Mouse (Mus musculus) limb, embryonic 10.5 days (tissue): ENCODE measurements around the gene Scd2. TPM values are rescaled to one million over a fixed set of nuclear protein-coding genes. Genes with fewer than 3 reads are reported as not detected.
A peak's percentile ranks its signal among the peaks of the same experiment; 100 is the strongest.

Experiments
- DNase-seq: peaks from one replicate; pipeline ENCODE4 v3.0.0-alpha.2; 2017; ENCODE audit warnings: low spot score
- H3K27ac ChIP-seq: fragments of 300-500 bp; sonication (generic); 2 replicates; pipeline ENCODE4 v1.5.1; 2016; ENCODE audit warnings: mild to moderate bottlenecking
- H3K27me3 ChIP-seq: fragments of 300-500 bp; sonication (generic); 2 replicates; pipeline ENCODE4 v1.6.1; 2016; ENCODE audit warnings: low read depth, mild to moderate bottlenecking; ENCODE audit not compliant: poor library complexity, severe bottlenecking
- H3K36me3 ChIP-seq: fragments of 300-500 bp; sonication (generic); 2 replicates; pipeline ENCODE4 v1.6.1; 2016; ENCODE audit warnings: mild to moderate bottlenecking, moderate library complexity
- H3K4me1 ChIP-seq: fragments of 300-500 bp; sonication (generic); 2 replicates; pipeline ENCODE4 v1.6.1; 2016
- H3K4me3 ChIP-seq: fragments of 300-500 bp; sonication (generic); 2 replicates; pipeline ENCODE4 v1.5.1; 2016; ENCODE audit warnings: mild to moderate bottlenecking, moderate library complexity
- H3K9me3 ChIP-seq: fragments of 300-500 bp; sonication (generic); replicated peaks from 2 replicates; pipeline ENCODE4 v1.6.1; 2016; ENCODE audit warnings: mild to moderate bottlenecking
- WGBS: fragments of 180-500 bp; shearing (Covaris S2); methylation state at CpG from one replicate; pipeline ENCODE4 v1.1.7; 2016; 5-methylcytosine and 5-hydroxymethylcytosine counted together
- polyA plus RNA-seq: library from polyadenylated mRNA; unstranded; fragments of >200 nt; fragmentation: Nextera tagmentation; extraction: Ambion mirVana; gene quantifications from 2 replicates; pipeline ENCODE4 v1.2.1, GENCODE M21; 2016

Scd2 gene
- polyA plus RNA-seq, 1 experiment from 2014 or later: 335 TPM

DNA sequence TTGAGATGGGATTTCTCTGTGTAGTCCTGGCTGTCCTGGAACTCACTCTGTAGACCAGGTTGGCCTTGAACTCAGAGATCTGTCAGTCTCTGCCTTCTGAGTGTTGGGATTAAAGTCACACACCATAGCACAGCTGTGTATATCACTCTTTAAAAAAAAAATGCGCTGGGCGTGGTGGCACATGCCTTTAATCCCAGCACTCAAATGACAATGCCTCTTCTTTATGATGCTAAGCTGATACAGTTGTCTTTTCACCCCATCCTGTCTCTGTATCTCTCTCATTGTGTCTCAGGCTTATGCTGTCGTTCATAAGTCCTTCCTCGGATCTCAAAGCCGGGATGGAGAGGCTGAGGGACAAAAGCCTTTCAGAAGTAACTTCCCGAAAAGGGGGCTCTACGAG, 31.7 kb upstream of the Scd2 start:
- Histone ChIP-seq H3K9me3 (no peaks in the 10 kb centered on the region), H3K4me1 (peaks cover 26% of the 10 kb centered on the region), H3K27me3 (no peaks in the 10 kb centered on the region), H3K36me3 (no peaks in the 10 kb centered on the region), H3K4me3 (no peak overlapping the region), H3K27ac (no peak overlapping the region)
- DNase-seq: no peak
- 85% methylated on average over 7 of the region's 7 CpGs for WGBS

GRCm38 (mm10) chr19:44263581-44263980, 29.9 kb upstream of the Scd2 start:
- Histone ChIP-seq H3K27me3 (no peaks in the 10 kb centered on the region), H3K27ac (no peak overlapping the region), H3K9me3 (no peaks in the 10 kb centered on the region), H3K4me1 (peaks cover 39% of the 10 kb centered on the region), H3K36me3 (no peaks in the 10 kb centered on the region), H3K4me3 (no peak overlapping the region)
- WGBS: 84% methylated on average over 3 of the region's 3 CpGs
- DNase-seq: no peak

DNA sequence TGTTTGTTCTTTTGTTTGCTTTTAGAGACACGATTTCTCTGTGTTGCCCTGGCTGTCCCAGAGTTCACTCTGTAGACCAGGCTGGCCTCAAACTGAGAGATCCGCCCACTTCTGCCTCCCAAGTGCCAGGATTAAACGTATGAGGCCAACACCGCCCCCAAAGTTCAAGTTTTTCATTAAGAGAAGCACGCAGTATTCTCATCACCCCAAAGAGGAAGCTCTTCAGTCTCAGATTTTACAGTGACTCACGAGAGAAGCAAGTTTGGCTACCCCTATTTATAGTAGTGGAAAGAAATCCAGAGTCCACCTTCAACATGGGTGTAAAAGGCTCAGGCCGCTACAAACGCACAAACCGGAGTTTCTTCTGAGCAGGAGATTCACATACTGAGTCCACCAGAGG, 29.2 kb upstream of the Scd2 start:
- WGBS: 84% methylated on average over 9 of the region's 9 CpGs
- no peak overlapping the region for H3K4me3 ChIP-seq
- DNase-seq: no peak
- H3K27me3 ChIP-seq: no peaks in the 10 kb centered on the region
- H3K27ac ChIP-seq: no peak overlapping the region
- peaks cover 39% of the 10 kb centered on the region for H3K4me1 ChIP-seq
- H3K36me3 ChIP-seq: no peaks in the 10 kb centered on the region
- no peaks in the 10 kb centered on the region for H3K9me3 ChIP-seq

- no peaks in the 10 kb centered on the region for H3K9me3 ChIP-seq
- 54% methylated on average over 7 of the region's 7 CpGs for WGBS
- DNase-seq: no peak
- no peaks in the 10 kb centered on the region for H3K36me3 ChIP-seq
- H3K4me1 ChIP-seq: peaks cover 39% of the 10 kb centered on the region
- H3K27ac ChIP-seq: peak overlapping the region; percentile 72
- H3K27me3 ChIP-seq: no peaks in the 10 kb centered on the region
- H3K4me3 ChIP-seq: no peak overlapping the region
Observed at GRCm38 (mm10) chr19:44265300-44265699, 28.2 kb upstream of the Scd2 start.

GRCm38 (mm10) chr19:44265911-44266337, 27.6 kb upstream of the Scd2 start:
- Histone ChIP-seq H3K4me3 (no peak overlapping the region; the same call in 1 of the 2 replicates), H3K27me3 (no peaks in the 10 kb centered on the region), H3K27ac (peak overlapping the region; percentile 95), H3K9me3 (no peaks in the 10 kb centered on the region), H3K4me1 (peaks cover 39% of the 10 kb centered on the region), H3K36me3 (no peaks in the 10 kb centered on the region)
- WGBS: 23% methylated on average over 5 of the region's 5 CpGs
- DNase-seq: no peak

- Histone ChIP-seq H3K9me3 (no peaks in the 10 kb centered on the region), H3K27ac (peak overlapping the region; percentile 95), H3K4me1 (peaks cover 39% of the 10 kb centered on the region), H3K4me3 (peak overlapping the region; percentile 59), H3K36me3 (no peaks in the 10 kb centered on the region), H3K27me3 (no peaks in the 10 kb centered on the region)
- WGBS: 5% methylated on average over 6 of the region's 6 CpGs
- no peak for DNase-seq
Observed at GRCm38 (mm10) chr19:44266458-44266823, 27.0 kb upstream of the Scd2 start.

GRCm38 (mm10) chr19:44266824-44267498, 26.5 kb upstream of the Scd2 start:
- Histone ChIP-seq H3K9me3 (no peaks in the 10 kb centered on the region), H3K4me3 (peak overlapping the region; percentile 59), H3K4me1 (peaks cover 39% of the 10 kb centered on the region), H3K27me3 (no peaks in the 10 kb centered on the region), H3K36me3 (no peaks in the 10 kb centered on the region), H3K27ac (peak overlapping the region; percentile 95)
- peak; percentile 92 for DNase-seq
- under 1% methylated on average over 43 of the region's 43 CpGs for WGBS

- no peaks in the 10 kb centered on the region for H3K36me3 ChIP-seq
- no peak for DNase-seq
- peaks cover 35% of the 10 kb centered on the region for H3K4me1 ChIP-seq
- H3K4me3 ChIP-seq: peak overlapping the region; percentile 59
- no peaks in the 10 kb centered on the region for H3K9me3 ChIP-seq
- 11% methylated on average over 18 of the region's 18 CpGs for WGBS
- no peaks in the 10 kb centered on the region for H3K27me3 ChIP-seq
- H3K27ac ChIP-seq: peak overlapping the region; percentile 95
Observed at GRCm38 (mm10) chr19:44267499-44268002, 25.9 kb upstream of the Scd2 start.

- 83% methylated on average over 4 of the region's 4 CpGs for WGBS
- H3K27ac ChIP-seq: no peak overlapping the region
Observed at GRCm38 (mm10) chr19:44273711-44274110, 19.8 kb upstream of the Scd2 start.

GRCm38 (mm10) chr19:44274452-44274851, 19.0 kb upstream of the Scd2 start:
- H3K9me3 ChIP-seq: no peaks in the 10 kb centered on the region
- no peaks in the 10 kb centered on the region for H3K36me3 ChIP-seq
- H3K4me3 ChIP-seq: no peak overlapping the region
- 92% methylated on average over 4 of the region's 4 CpGs for WGBS
- H3K4me1 ChIP-seq: no peaks in the 10 kb centered on the region
- DNase-seq: no peak
- no peak overlapping the region for H3K27ac ChIP-seq
- no peaks in the 10 kb centered on the region for H3K27me3 ChIP-seq

More at GRCm38 (mm10) chr19:44273711-44274110, 19.8 kb upstream of the Scd2 start:
- Histone ChIP-seq H3K4me3 (no peak overlapping the region), H3K27me3 (no peaks in the 10 kb centered on the region), H3K36me3 (no peaks in the 10 kb centered on the region), H3K4me1 (no peaks in the 10 kb centered on the region), H3K9me3 (no peaks in the 10 kb centered on the region)
- no peak for DNase-seq

DNA sequence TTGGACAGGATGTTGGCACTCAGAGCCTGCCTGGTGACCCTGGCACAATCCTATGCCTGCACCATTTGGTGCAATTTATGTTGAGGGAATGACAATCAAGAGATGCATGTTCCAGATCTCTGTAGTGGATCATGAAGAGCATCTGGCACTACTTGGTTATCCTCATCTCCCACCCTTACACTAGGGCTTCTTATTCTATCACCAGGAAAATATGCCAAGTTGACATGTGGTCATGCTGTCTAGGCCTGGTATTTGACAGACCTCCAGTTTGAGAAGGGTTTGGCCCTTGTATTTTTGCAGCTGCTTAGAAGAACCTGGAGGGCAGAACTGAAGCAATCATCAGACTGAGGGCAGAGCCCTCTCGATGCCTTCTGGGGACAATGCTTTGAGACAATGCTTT, 18.1 kb upstream of the Scd2 start:
- Histone ChIP-seq H3K27ac (no peak overlapping the region), H3K36me3 (no peaks in the 10 kb centered on the region), H3K27me3 (no peaks in the 10 kb centered on the region), H3K9me3 (no peaks in the 10 kb centered on the region), H3K4me3 (no peak overlapping the region), H3K4me1 (peaks cover 5% of the 10 kb centered on the region)
- WGBS: 91% methylated on average over 1 of the region's 1 CpGs
- DNase-seq: no peak

GRCm38 (mm10) chr19:44276861-44277260, 16.6 kb upstream of the Scd2 start:
- Histone ChIP-seq H3K27me3 (no peaks in the 10 kb centered on the region), H3K4me1 (peaks cover 18% of the 10 kb centered on the region), H3K4me3 (no peak overlapping the region), H3K27ac (no peak overlapping the region), H3K36me3 (no peaks in the 10 kb centered on the region), H3K9me3 (no peaks in the 10 kb centered on the region)
- no peak for DNase-seq
- 92% methylated on average over 5 of the region's 5 CpGs for WGBS

DNA sequence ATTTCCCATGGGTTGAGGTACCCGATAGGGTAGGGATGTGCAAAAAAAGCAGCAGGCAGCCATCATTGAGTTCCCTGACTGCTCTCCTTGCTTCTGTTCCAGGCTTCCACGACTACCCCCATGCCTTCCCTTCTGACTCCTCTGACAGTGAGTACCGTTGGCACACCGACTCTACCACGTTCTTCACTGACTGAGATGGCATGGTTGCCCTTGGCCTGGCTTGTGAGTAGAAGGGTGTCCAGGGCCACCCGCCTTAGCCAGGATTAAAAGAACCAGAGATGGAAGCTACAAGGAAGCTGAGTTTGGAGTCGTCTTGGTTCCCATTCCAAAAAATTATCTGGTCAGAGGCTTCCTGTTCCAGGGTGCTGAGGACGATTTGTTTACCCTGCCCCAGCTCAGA, 15.5 kb upstream of the Scd2 start:
- WGBS: 90% methylated on average over 8 of the region's 8 CpGs
- H3K27me3 ChIP-seq: no peaks in the 10 kb centered on the region
- no peaks in the 10 kb centered on the region for H3K9me3 ChIP-seq
- H3K4me3 ChIP-seq: no peak overlapping the region
- no peak for DNase-seq
- no peaks in the 10 kb centered on the region for H3K36me3 ChIP-seq
- peaks cover 29% of the 10 kb centered on the region for H3K4me1 ChIP-seq
- no peak overlapping the region for H3K27ac ChIP-seq

GRCm38 (mm10) chr19:44280755-44281154, 12.7 kb upstream of the Scd2 start:
- peak; percentile 61 for DNase-seq
- Histone ChIP-seq H3K27ac (peak overlapping the region; percentile 82), H3K36me3 (no peaks in the 10 kb centered on the region), H3K9me3 (no peaks in the 10 kb centered on the region), H3K4me3 (no peak overlapping the region), H3K4me1 (peaks cover 50% of the 10 kb centered on the region), H3K27me3 (no peaks in the 10 kb centered on the region)
- WGBS: 3% methylated on average over 6 of the region's 6 CpGs
